Comparison of ENCODE assay signal across 10 mouse cellular contexts in the genomic region with DNA sequence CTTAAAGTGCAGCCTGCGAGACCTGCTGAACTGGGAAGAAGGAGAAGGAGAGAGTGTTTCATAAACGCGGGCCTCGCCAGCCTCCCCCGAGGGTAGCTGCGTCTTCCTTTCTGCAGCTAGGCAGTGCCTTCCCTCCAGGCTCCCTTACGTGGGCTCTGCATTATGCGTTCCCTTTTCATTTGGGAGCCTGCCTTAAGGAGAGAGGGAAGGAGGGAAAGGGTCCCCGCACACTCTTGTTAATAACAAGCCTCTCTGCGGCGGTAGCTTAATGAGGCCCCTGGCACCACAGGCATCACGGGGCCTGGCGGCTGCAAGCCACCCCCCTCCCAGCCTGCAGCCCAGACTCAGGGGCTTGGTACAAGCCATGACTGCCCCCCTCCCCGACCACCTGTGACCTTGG. TPM values are rescaled to one million over a fixed set of nuclear protein-coding genes. Genes with fewer than 3 reads are reported as not detected.
DNase-seq lines count a peak whose midpoint lies in the region; ATAC-seq and TF ChIP-seq lines count a peak whose summit lies in the region.
"Had no signal": no experiment of that assay in that cellular context is flagged by ENCODE, and none has a peak within 500 bp of the region (broad histone marks: within the 10 kb centered on the region; RNA-seq: fewer than 3 reads in every experiment).

No protein-coding gene starts in this region.

- no peak overlapping the region for H3K9ac ChIP-seq in liver, embryonic 15.5 days
- no peak overlapping the region for H3K9ac ChIP-seq in liver, postnatal 0 days (replicated peaks)

- TF ChIP-seq POLR2A in olfactory bulb, adult 2 months (IDR thresholded peaks at IDR 0.05; ENCODE audit: insufficient read depth, low read depth, low read length): no peak

- H3K9me3 ChIP-seq in liver, embryonic 15.5 days (replicated peaks): no peaks in the 10 kb centered on the region
- H3K9me3 ChIP-seq in liver, postnatal 0 days (ENCODE audit: low read length): no peaks in the 10 kb centered on the region
- H3K9me3 ChIP-seq in limb, embryonic 10.5 days (replicated peaks): no peaks in the 10 kb centered on the region

- DNase-seq in embryo, embryonic 11 days: peak; percentile 55
- no peak for DNase-seq in embryo, embryonic 9.5 days (ENCODE audit: extremely low spot score)
- DNase-seq in liver, postnatal 0 days: no peak
- DNase-seq in limb, embryonic 10.5 days (ENCODE audit: low spot score): peak; percentile 53
- no peak for DNase-seq in left cerebral cortex, adult 18-20 months (ENCODE audit: low spot score in 2 of 2)
- no peak for DNase-seq in adrenal gland, postnatal 10 days
- DNase-seq: heart, postnatal 4 days had no signal

- H3K36me3 ChIP-seq in liver, embryonic 15.5 days (replicated peaks): no peaks in the 10 kb centered on the region
- no peaks in the 10 kb centered on the region for H3K36me3 ChIP-seq in liver, postnatal 0 days (replicated peaks; ENCODE audit: insufficient read depth, low read length)
- H3K36me3 ChIP-seq in limb, embryonic 10.5 days: no peaks in the 10 kb centered on the region

- TF ChIP-seq CTCF in liver, postnatal 0 days (IDR thresholded peaks at IDR 0.05; ENCODE audit: low read depth): no peak
- TF ChIP-seq CTCF in olfactory bulb, adult 2 months (IDR thresholded peaks at IDR 0.05; ENCODE audit: insufficient read depth, low read depth, low read length): no peak

- no peak for ATAC-seq in liver, embryonic 15.5 days (ENCODE audit: insufficient read depth)
- no peak for ATAC-seq in liver, postnatal 0 days

- H3K4me2 ChIP-seq in liver, embryonic 15.5 days: no peak overlapping the region
- H3K4me2 ChIP-seq in liver, postnatal 0 days (ENCODE audit: low read depth, low read length): no peak overlapping the region

- H3K4me1 ChIP-seq in liver, embryonic 15.5 days (replicated peaks): peaks cover 49% of the 10 kb centered on the region
- H3K4me1 ChIP-seq in liver, postnatal 0 days (ENCODE audit: insufficient read depth): peaks cover 30% of the 10 kb centered on the region
- H3K4me1 ChIP-seq in limb, embryonic 10.5 days: peaks cover 93% of the 10 kb centered on the region
- H3K4me1 ChIP-seq in olfactory bulb, adult 2 months (ENCODE audit: control insufficient read depth, insufficient read depth, low read length): peaks cover 68% of the 10 kb centered on the region

- H3K27me3 ChIP-seq in liver, embryonic 15.5 days: no peaks in the 10 kb centered on the region
- no peaks in the 10 kb centered on the region for H3K27me3 ChIP-seq in liver, postnatal 0 days (ENCODE audit: insufficient read depth, low read length)
- H3K27me3 ChIP-seq in limb, embryonic 10.5 days (ENCODE audit: low read depth, poor library complexity, severe bottlenecking): peaks cover 82% of the 10 kb centered on the region

- no peak overlapping the region for H3K4me3 ChIP-seq in liver, embryonic 15.5 days (replicated peaks)
- H3K4me3 ChIP-seq in liver, postnatal 0 days (ENCODE audit: low read depth, low read length): no peak overlapping the region
- H3K4me3 ChIP-seq in limb, embryonic 10.5 days: peak overlapping the region; percentile 16; the same call in 1 of the 2 replicates
- no peak overlapping the region for H3K4me3 ChIP-seq in olfactory bulb, adult 2 months (ENCODE audit: insufficient read depth, low read depth, low read length)
- H3K4me3 ChIP-seq: erythroblast, embryonic 14.5 days had no signal

- H3K27ac ChIP-seq in liver, embryonic 15.5 days (replicated peaks): 0 out of 2 replicates have a peak overlapping the region, but pooled peaks have one; percentile 19
- no peak overlapping the region for H3K27ac ChIP-seq in liver, postnatal 0 days (ENCODE audit: low read depth)
- H3K27ac ChIP-seq in limb, embryonic 10.5 days: peak overlapping the region; percentile 85
- peak overlapping the region; percentile 54; the same call in 1 of the 2 replicates for H3K27ac ChIP-seq in olfactory bulb, adult 2 months (ENCODE audit: insufficient read depth, low read depth, low read length)

- WGBS in liver, embryonic 15.5 days (ENCODE audit: insufficient replicate concordance): 62% methylated on average over 14 of the region's 14 CpGs
- 59% methylated on average over 14 of the region's 14 CpGs for WGBS in liver, postnatal 0 days (ENCODE audit: insufficient replicate concordance)
- WGBS in limb, embryonic 10.5 days: 13% methylated on average over 14 of the region's 14 CpGs
- 23% methylated on average over 14 of the region's 14 CpGs for WGBS in olfactory bulb, adult 2 months

- TF ChIP-seq EP300 in liver, postnatal 0 days (IDR thresholded peaks at IDR 0.05; ENCODE audit: low read depth): no peak

RNA-seq across cellular contexts. Expression of a gene that starts 8.0 kb away (rescaled TPM):
- polyA plus RNA-seq in liver, embryonic 15.5 days (2015; fragmentation: Nextera tagmentation; extraction: Ambion mirVana): 0.17 TPM in 2 replicates
- polyA plus RNA-seq in liver, postnatal 0 days (2015; fragmentation: Nextera tagmentation; extraction: Ambion mirVana): 0.12 and 0.21 TPM in 2 replicates
- polyA plus RNA-seq in limb, embryonic 10.5 days (2016; fragmentation: Nextera tagmentation; extraction: Ambion mirVana): 0.54 and 1.6 TPM in 2 replicates
- polyA plus RNA-seq in olfactory bulb, adult 2 months (2012; ENCODE audit: insufficient read depth, insufficient read length, low replicate concordance, missing spikeins): not detected in 2 replicates
- total RNA-seq in left cerebral cortex, adult 18-20 months (2021): 10 to 100 TPM; 40.9 to 42.8 TPM
- 1 to 10 TPM; 1.1 to 2.0 TPM for total RNA-seq in adrenal gland, postnatal 10 days (2021)
- polyA plus RNA-seq: erythroblast, embryonic 14.5 days had no signal

RNA-seq across cellular contexts. Expression of a gene that starts 57.0 kb away (rescaled TPM):
- polyA plus RNA-seq in liver, embryonic 15.5 days (2015; fragmentation: Nextera tagmentation; extraction: Ambion mirVana): 5.6 and 6.2 TPM in 2 replicates
- 11.7 and 14.9 TPM in 2 replicates for polyA plus RNA-seq in liver, postnatal 0 days (2015; fragmentation: Nextera tagmentation; extraction: Ambion mirVana)
- polyA plus RNA-seq in limb, embryonic 10.5 days (2016; fragmentation: Nextera tagmentation; extraction: Ambion mirVana): 2.8 and 4.4 TPM in 2 replicates
- polyA plus RNA-seq in olfactory bulb, adult 2 months (2012; ENCODE audit: insufficient read depth, insufficient read length, low replicate concordance, missing spikeins): not detected in 2 replicates
- 10 to 100 TPM; 15.0 to 16.6 TPM for total RNA-seq in left cerebral cortex, adult 18-20 months (2021)
- total RNA-seq in adrenal gland, postnatal 10 days (2021): 100 to 1,000 TPM; 134 to 155 TPM

Comparison
In these comparisons a context has a peak if more than half of its experiments do, and no peak if none do; other contexts are left out.
1. DNase-seq: peak in embryo, embryonic 11 days (single experiment) and limb, embryonic 10.5 days (single experiment); none in embryo, embryonic 9.5 days (single experiment), liver, postnatal 0 days (single experiment), left cerebral cortex, adult 18-20 months (0 of 2) and adrenal gland, postnatal 10 days (single experiment).